ENCODE assay signal across 8 mouse cellular contexts in the genomic region with DNA sequence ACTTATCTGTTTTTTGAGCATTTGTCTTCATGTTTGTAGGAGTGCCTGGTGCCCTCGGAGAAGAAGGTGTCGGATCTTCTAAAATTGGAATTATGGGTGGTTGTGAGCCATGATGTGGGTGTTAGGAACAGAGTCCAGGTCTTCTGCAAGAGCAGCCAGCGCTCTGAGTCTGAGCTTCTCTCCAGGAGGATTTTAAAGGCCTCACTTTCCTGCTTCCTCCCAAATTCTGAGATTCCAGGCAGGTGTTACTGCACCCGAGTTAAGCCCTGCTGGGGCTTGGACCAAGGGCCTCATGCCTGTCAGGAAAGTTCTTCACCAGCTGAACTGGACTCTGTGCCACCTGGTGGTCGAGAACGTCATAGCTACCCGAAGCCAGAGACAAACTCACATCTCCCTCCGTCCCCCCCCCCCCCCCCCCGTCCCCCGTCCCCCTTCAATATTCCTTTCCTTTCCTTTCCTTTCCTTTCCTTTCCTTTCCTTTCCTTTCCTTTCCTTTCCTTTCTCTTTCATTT. TPM values are rescaled to one million over a fixed set of nuclear protein-coding genes. Genes with fewer than 3 reads are reported as not detected.
DNase-seq lines count a peak whose midpoint lies in the region; ATAC-seq and TF ChIP-seq lines count a peak whose summit lies in the region.

No protein-coding gene starts in this region.

- no peak overlapping the region for H3K9ac ChIP-seq in midbrain, postnatal 0 days (replicated peaks; ENCODE audit: low read length, poor library complexity, severe bottlenecking)
- H3K9ac ChIP-seq in midbrain, embryonic 16.5 days (ENCODE audit: low read depth, low read length), result no peak overlapping the region

- H3K9me3 ChIP-seq in midbrain, postnatal 0 days (ENCODE audit: low read length), result no peaks in the 10 kb centered on the region
- H3K9me3 ChIP-seq in midbrain, embryonic 16.5 days (replicated peaks; ENCODE audit: control insufficient read depth, low read length, poor library complexity, severe bottlenecking), result no peaks in the 10 kb centered on the region

- H3K27ac ChIP-seq in midbrain, postnatal 0 days (ENCODE audit: low read depth, low read length), result no peak overlapping the region
- no peak overlapping the region for H3K27ac ChIP-seq in midbrain, embryonic 16.5 days (ENCODE audit: low read length)

- H3K4me2 ChIP-seq in midbrain, postnatal 0 days (ENCODE audit: low read depth, low read length, poor library complexity, severe bottlenecking), result no peak overlapping the region
- H3K4me2 ChIP-seq in midbrain, embryonic 16.5 days (ENCODE audit: low read length), result no peak overlapping the region

- no peak for ATAC-seq in midbrain, postnatal 0 days (ENCODE audit: low FRiP score)
- no peak for ATAC-seq in midbrain, embryonic 16.5 days
- no peak for ATAC-seq in monocyte, adult 5-6 weeks (replicated peaks; ENCODE audit: insufficient number of reproducible peaks, low FRiP score, low TSS enrichment, poor library complexity, severe bottlenecking)

- H3K27me3 ChIP-seq in midbrain, postnatal 0 days (ENCODE audit: insufficient read depth, low read length), result no peaks in the 10 kb centered on the region
- no peaks in the 10 kb centered on the region for H3K27me3 ChIP-seq in midbrain, embryonic 16.5 days (ENCODE audit: control insufficient read depth, insufficient read depth, low read depth, low read length)

- 38% methylated on average over 8 of the region's 10 CpGs for WGBS in midbrain, postnatal 0 days
- 38% methylated on average over 8 of the region's 10 CpGs for WGBS in midbrain, embryonic 16.5 days

- no peak for TF ChIP-seq POLR2A in brain, embryonic 14.5 days (IDR thresholded peaks at IDR 0.05; ENCODE audit: borderline replicate concordance, extremely low read depth, insufficient read depth, insufficient read length, poor library complexity, severe bottlenecking)

- H3K4me1 ChIP-seq in midbrain, postnatal 0 days (ENCODE audit: insufficient read depth, low read length), result no peaks in the 10 kb centered on the region
- peaks cover 3% of the 10 kb centered on the region; the same call in 1 of the 2 replicates for H3K4me1 ChIP-seq in midbrain, embryonic 16.5 days (ENCODE audit: control insufficient read depth, insufficient read depth, low read length)

- peak; percentile 34; the same call in 1 of the 2 replicates for TF ChIP-seq CTCF in midbrain, postnatal 0 days (IDR thresholded peaks at IDR 0.05)
- peak; percentile 50; the same call in 1 of the 2 replicates for TF ChIP-seq CTCF in brain, embryonic 14.5 days (IDR thresholded peaks at IDR 0.05; ENCODE audit: borderline replicate concordance, extremely low read depth, insufficient read depth, insufficient read length)

- DNase-seq in gastrocnemius, postnatal 10 days, result peak; percentile 34
- no peak for DNase-seq in gastrocnemius, adult 8-10 months (ENCODE audit: low spot score in 2 of 2)
- no peak for DNase-seq in midbrain, postnatal 0 days (ENCODE audit: low spot score)
- DNase-seq in brain, embryonic 14.5 days (ENCODE audit: low read depth), result no peak
- peak; percentile 69 for DNase-seq in lung, postnatal 14 days
- DNase-seq in Muller cell, postnatal 12 days (ENCODE audit: inconsistent ontology term), result no peak

- no peak overlapping the region for H3K4me3 ChIP-seq in midbrain, postnatal 0 days (ENCODE audit: low read depth, low read length)
- H3K4me3 ChIP-seq in midbrain, embryonic 16.5 days (ENCODE audit: low read depth, low read length), result no peak overlapping the region

- no peaks in the 10 kb centered on the region for H3K36me3 ChIP-seq in midbrain, postnatal 0 days (ENCODE audit: insufficient read depth, low read length)
- no peaks in the 10 kb centered on the region for H3K36me3 ChIP-seq in midbrain, embryonic 16.5 days (ENCODE audit: control insufficient read depth, insufficient read depth, low read length)

RNA-seq across cellular contexts. Expression of gene Chaf1b, which starts 31.7 kb away (rescaled TPM):
- total RNA-seq in gastrocnemius, postnatal 10 days (2021), result 1 to 10 TPM; 4.6 to 6.8 TPM
- total RNA-seq in gastrocnemius, adult 8-10 months (2022), result under 1 TPM in 3 of 4 experiments, not detected in 1; 0.12 to 0.38 (median 0.29) TPM
- 7.6 and 9.3 TPM in 2 replicates for total RNA-seq in midbrain, postnatal 0 days (2014; rRNA removed)
- 11.6 and 12.0 TPM in 2 replicates for polyA plus RNA-seq in midbrain, postnatal 0 days (2015; fragmentation: Nextera tagmentation; extraction: Ambion mirVana)
- polyA plus RNA-seq in midbrain, embryonic 16.5 days (2015; fragmentation: Nextera tagmentation; extraction: Ambion mirVana), result 12.4 and 15.1 TPM in 2 replicates
- 20.5 and 26.7 TPM in 2 replicates for polyA plus RNA-seq in brain, embryonic 14.5 days (2012; rRNA removed)
- total RNA-seq in monocyte, adult 5-6 weeks (2017), result 3.7 to 6.2 TPM (median 5.7 TPM) in 3 replicates

Comparison
In these comparisons a context has a peak if more than half of its experiments do, and no peak if none do; other contexts are left out.
1. DNase-seq: peak in gastrocnemius, postnatal 10 days (single experiment) and lung, postnatal 14 days (single experiment); none in gastrocnemius, adult 8-10 months (0 of 2), midbrain, postnatal 0 days (single experiment), brain, embryonic 14.5 days (single experiment) and Muller cell, postnatal 12 days (single experiment).